Mouse (Mus musculus): Measurements from ENCODE around the gene Thpo. TPM values are rescaled to one million over a fixed set of nuclear protein-coding genes. Genes with fewer than 3 reads are reported as not detected.

Thpo gene
- polyA plus RNA-seq, 1 experiment from 2014 or later: 0.62 TPM

DNA sequence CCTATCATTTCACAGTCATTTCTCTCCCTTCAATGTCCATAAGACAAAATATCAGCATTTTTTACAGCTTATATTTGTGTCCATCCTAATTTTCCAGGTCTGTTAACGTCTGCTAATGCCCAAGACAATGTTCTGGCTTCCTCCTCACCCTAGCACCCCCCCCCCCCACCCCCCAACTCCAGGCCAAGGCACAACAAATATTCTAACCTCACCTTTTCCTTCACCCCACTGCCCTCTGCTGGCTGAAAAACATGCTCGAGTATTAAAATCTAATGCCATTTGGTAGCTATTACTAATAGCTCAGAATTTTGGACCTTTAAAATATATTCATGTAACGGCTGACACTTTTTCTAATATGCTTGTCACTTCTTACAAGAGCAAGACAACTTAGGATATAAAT, 27.4 kb upstream of the Thpo start:
- Histone ChIP-seq H3K27ac (no peak overlapping the region), H3K36me3 (ENCODE audit: insufficient read depth, low read length) (no peaks in the 10 kb centered on the region), H3K4me3 (replicated peaks; ENCODE audit: low read depth, low read length) (no peak overlapping the region), H3K9ac (ENCODE audit: low read depth, low read length) (no peak overlapping the region), H3K9me3 (replicated peaks; ENCODE audit: low read length) (no peaks in the 10 kb centered on the region), H3K4me1 (replicated peaks; ENCODE audit: insufficient read depth, low read length) (no peaks in the 10 kb centered on the region), H3K27me3 (ENCODE audit: insufficient read depth, low read length) (no peaks in the 10 kb centered on the region), H3K4me2 (ENCODE audit: low read length) (no peak overlapping the region)
- ATAC-seq (replicated peaks; ENCODE audit: low FRiP score, low read depth): no peak
- TF ChIP-seq CTCF (IDR thresholded peaks at IDR 0.05; ENCODE audit: low read depth): peak; percentile 72
- peak; percentile 61 for DNase-seq (ENCODE audit: low spot score)
- 10% methylated on average over 3 of the region's 3 CpGs for WGBS

DNA sequence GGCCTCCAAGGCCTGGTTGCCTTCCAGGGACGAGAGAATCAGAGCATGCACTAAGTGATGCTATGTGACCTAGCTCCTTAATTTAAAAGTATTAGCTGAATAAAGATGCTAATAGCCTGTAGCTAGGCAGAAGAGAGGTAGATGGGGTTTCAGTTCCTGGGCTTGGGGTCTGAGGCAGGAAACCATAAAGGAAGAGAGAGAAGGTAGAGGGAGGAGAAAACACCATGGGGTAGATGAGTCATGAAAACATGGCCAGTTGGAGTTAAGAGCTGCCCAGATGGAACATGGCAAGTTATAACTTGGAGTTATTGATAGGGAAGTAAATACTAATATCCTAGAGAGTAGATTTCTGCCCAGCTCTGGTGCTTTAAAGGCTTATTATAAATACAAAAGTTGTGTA, 23.1 kb upstream of the Thpo start:
- Histone ChIP-seq H3K4me1 (replicated peaks; ENCODE audit: insufficient read depth, low read length) (no peaks in the 10 kb centered on the region), H3K4me3 (replicated peaks; ENCODE audit: low read depth, low read length) (no peak overlapping the region), H3K36me3 (ENCODE audit: insufficient read depth, low read length) (no peaks in the 10 kb centered on the region), H3K9me3 (replicated peaks; ENCODE audit: low read length) (no peaks in the 10 kb centered on the region), H3K9ac (ENCODE audit: low read depth, low read length) (no peak overlapping the region), H3K4me2 (ENCODE audit: low read length) (no peak overlapping the region), H3K27me3 (ENCODE audit: insufficient read depth, low read length) (no peaks in the 10 kb centered on the region), H3K27ac (no peak overlapping the region)
- DNase-seq (ENCODE audit: low spot score): no peak
- ATAC-seq (replicated peaks; ENCODE audit: low FRiP score, low read depth): no peak
- 67% methylated on average over 1 of the region's 1 CpGs for WGBS
- no peak for TF ChIP-seq CTCF (IDR thresholded peaks at IDR 0.05; ENCODE audit: low read depth)

DNA sequence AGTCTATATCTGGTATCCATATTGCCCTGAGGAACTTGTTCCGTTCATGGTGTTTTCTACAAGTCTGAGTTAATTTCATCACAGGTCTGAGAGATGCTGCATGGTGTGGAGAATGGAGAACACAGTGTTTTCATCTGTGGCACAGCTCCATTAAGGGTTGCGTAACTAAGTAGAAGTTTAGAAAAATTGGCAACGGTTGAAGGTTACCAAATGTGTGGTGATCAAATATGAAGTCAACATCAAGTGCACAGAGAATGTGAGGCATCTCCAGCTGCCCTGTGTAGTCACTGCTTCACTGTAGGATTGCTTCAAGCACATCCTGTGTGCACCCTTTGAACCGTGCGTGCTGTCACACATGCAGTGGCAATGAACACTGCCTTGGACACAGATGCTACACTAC, 21.7 kb upstream of the Thpo start:
- no peak overlapping the region for H3K9ac ChIP-seq (ENCODE audit: low read depth, low read length)
- H3K4me3 ChIP-seq (replicated peaks; ENCODE audit: low read depth, low read length): no peak overlapping the region
- TF ChIP-seq CTCF (IDR thresholded peaks at IDR 0.05; ENCODE audit: low read depth): no peak
- H3K4me1 ChIP-seq (replicated peaks; ENCODE audit: insufficient read depth, low read length): no peaks in the 10 kb centered on the region
- H3K36me3 ChIP-seq (ENCODE audit: insufficient read depth, low read length): no peaks in the 10 kb centered on the region
- ATAC-seq (replicated peaks; ENCODE audit: low FRiP score, low read depth): no peak
- no peak overlapping the region for H3K4me2 ChIP-seq (ENCODE audit: low read length)
- no peak overlapping the region for H3K27ac ChIP-seq
- H3K27me3 ChIP-seq (ENCODE audit: insufficient read depth, low read length): no peaks in the 10 kb centered on the region
- no peak for DNase-seq (ENCODE audit: low spot score)
- WGBS: 90% methylated on average over 5 of the region's 5 CpGs
- no peaks in the 10 kb centered on the region for H3K9me3 ChIP-seq (replicated peaks; ENCODE audit: low read length)

DNA sequence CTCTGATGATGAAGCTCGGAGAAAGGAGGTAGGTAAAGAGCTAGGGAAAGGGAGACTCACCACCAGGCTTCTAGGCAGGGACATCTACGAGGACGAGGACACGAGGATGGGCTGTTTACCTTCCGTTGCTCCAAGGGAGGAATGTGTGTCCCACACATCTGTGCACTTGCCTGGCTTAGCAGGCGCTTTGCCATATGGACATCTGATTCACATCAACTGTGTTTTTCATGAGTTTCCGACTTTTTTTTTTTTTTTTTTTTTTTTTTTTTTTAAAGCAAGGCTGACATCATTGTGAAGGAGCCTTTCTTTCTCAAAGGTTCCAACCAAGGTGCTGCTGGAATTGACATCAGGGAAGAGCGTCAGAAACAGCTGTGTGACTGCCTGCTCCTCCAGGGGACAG, 16.2 kb upstream of the Thpo start:
- H3K4me3 ChIP-seq (replicated peaks; ENCODE audit: low read depth, low read length): no peak overlapping the region
- ATAC-seq (replicated peaks; ENCODE audit: low FRiP score, low read depth) (no peak), DNase-seq (ENCODE audit: low spot score) (no peak)
- WGBS: 41% methylated on average over 8 of the region's 8 CpGs
- no peaks in the 10 kb centered on the region for H3K9me3 ChIP-seq (replicated peaks; ENCODE audit: low read length)
- H3K36me3 ChIP-seq (ENCODE audit: insufficient read depth, low read length): no peaks in the 10 kb centered on the region
- no peaks in the 10 kb centered on the region for H3K27me3 ChIP-seq (ENCODE audit: insufficient read depth, low read length)
- H3K4me1 ChIP-seq (replicated peaks; ENCODE audit: insufficient read depth, low read length): no peaks in the 10 kb centered on the region
- TF ChIP-seq CTCF (IDR thresholded peaks at IDR 0.05; ENCODE audit: low read depth): no peak
- H3K27ac ChIP-seq: no peak overlapping the region
- no peak overlapping the region for H3K9ac ChIP-seq (ENCODE audit: low read depth, low read length)
- no peak overlapping the region for H3K4me2 ChIP-seq (ENCODE audit: low read length)

DNA sequence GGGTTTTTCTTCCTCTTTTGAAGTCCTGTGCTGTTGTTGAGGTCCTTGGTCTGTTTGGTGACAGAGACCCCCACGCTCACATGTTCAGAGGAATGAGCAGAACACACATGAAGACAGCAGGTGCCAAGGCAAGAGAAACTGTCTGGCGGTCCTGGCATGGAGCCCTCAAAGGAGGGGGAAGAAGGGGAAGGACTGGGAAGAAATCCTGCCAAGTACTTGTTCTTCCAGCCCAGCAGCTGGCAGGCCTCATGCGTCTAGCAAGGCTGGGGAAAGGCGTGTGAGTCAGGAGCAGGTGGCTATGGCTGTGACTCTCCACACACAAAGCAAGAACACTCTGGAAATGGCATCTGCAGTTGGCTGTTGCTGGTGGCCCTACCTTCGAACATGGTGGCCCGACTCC, 12.3 kb upstream of the Thpo start:
- Histone ChIP-seq H3K36me3 (ENCODE audit: insufficient read depth, low read length) (no peaks in the 10 kb centered on the region), H3K9ac (ENCODE audit: low read depth, low read length) (no peak overlapping the region), H3K27me3 (ENCODE audit: insufficient read depth, low read length) (no peaks in the 10 kb centered on the region), H3K9me3 (replicated peaks; ENCODE audit: low read length) (no peaks in the 10 kb centered on the region), H3K4me1 (replicated peaks; ENCODE audit: insufficient read depth, low read length) (no peaks in the 10 kb centered on the region), H3K4me3 (replicated peaks; ENCODE audit: low read depth, low read length) (no peak overlapping the region), H3K27ac (no peak overlapping the region), H3K4me2 (ENCODE audit: low read length) (no peak overlapping the region)
- no peak for ATAC-seq (replicated peaks; ENCODE audit: low FRiP score, low read depth)
- DNase-seq (ENCODE audit: low spot score): peak; percentile 48
- TF ChIP-seq CTCF (IDR thresholded peaks at IDR 0.05; ENCODE audit: low read depth): no peak
- 60% methylated on average over 6 of the region's 6 CpGs for WGBS

DNA sequence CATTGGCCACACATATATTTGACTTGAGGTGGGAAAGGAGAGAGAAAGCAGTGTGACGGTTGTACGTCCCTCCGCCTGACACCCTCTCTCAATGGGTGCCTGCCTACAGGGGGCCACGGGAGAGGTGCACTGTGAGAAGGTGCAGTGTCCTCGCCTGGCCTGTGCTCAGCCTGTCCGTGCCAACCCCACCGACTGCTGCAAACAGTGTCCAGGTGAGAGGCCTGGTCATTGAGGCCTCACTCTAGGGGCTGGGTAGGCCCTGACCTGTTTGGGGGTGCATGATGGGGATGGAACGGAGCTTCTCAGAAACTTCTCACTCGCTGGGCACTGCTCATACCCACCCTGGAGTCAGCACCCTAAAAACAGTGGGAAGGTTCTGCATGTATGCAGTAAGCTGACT, 5.5 kb upstream of the Thpo start:
- no peak overlapping the region for H3K9ac ChIP-seq (ENCODE audit: low read depth, low read length)
- H3K4me1 ChIP-seq (replicated peaks; ENCODE audit: insufficient read depth, low read length): no peaks in the 10 kb centered on the region
- 91% methylated on average over 8 of the region's 9 CpGs for WGBS
- DNase-seq (ENCODE audit: low spot score) (no peak), ATAC-seq (replicated peaks; ENCODE audit: low FRiP score, low read depth) (no peak)
- no peaks in the 10 kb centered on the region for H3K9me3 ChIP-seq (replicated peaks; ENCODE audit: low read length)
- H3K27me3 ChIP-seq (ENCODE audit: insufficient read depth, low read length): peaks cover under 1% of the 10 kb centered on the region; the same call in 1 of the 2 replicates
- H3K4me3 ChIP-seq (replicated peaks; ENCODE audit: low read depth, low read length): no peak overlapping the region
- H3K27ac ChIP-seq: no peak overlapping the region
- no peak for TF ChIP-seq CTCF (IDR thresholded peaks at IDR 0.05; ENCODE audit: low read depth)
- H3K4me2 ChIP-seq (ENCODE audit: low read length): no peak overlapping the region
- H3K36me3 ChIP-seq (ENCODE audit: insufficient read depth, low read length): no peaks in the 10 kb centered on the region

DNA sequence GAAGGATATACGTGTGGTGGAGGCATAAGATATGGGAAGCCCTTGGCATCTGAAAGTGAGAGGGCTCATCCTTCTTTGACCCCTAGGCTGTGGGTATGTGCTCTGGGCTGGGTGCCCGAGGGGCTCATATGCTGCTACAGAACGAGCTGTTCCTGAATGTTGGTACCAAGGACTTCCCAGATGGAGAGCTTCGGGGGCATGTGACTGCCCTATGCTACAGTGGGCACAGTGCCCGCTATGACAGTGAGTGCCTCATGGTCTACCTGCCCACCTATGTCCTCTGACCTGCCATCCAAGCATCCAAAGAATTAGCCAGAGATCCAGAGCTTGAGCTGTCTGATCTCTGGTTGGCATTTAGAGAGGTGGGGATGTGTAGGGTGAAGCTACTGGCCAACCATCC, 2.5 kb upstream of the Thpo start:
- ATAC-seq (replicated peaks; ENCODE audit: low FRiP score, low read depth): no peak
- WGBS: 87% methylated on average over 5 of the region's 5 CpGs
- H3K36me3 ChIP-seq (ENCODE audit: insufficient read depth, low read length): no peaks in the 10 kb centered on the region
- no peak for DNase-seq (ENCODE audit: low spot score)
- no peak for TF ChIP-seq CTCF (IDR thresholded peaks at IDR 0.05; ENCODE audit: low read depth)
- no peak overlapping the region for H3K9ac ChIP-seq (ENCODE audit: low read depth, low read length)
- peaks cover 3% of the 10 kb centered on the region; the same call in 1 of the 2 replicates for H3K27me3 ChIP-seq (ENCODE audit: insufficient read depth, low read length)
- H3K4me2 ChIP-seq (ENCODE audit: low read length): no peak overlapping the region
- H3K27ac ChIP-seq: no peak overlapping the region
- peaks cover 8% of the 10 kb centered on the region; the same call in 1 of the 2 replicates for H3K4me1 ChIP-seq (replicated peaks; ENCODE audit: insufficient read depth, low read length)
- H3K4me3 ChIP-seq (replicated peaks; ENCODE audit: low read depth, low read length): no peak overlapping the region
- no peaks in the 10 kb centered on the region for H3K9me3 ChIP-seq (replicated peaks; ENCODE audit: low read length)
